Mouse (Mus musculus): Measurements from ENCODE around the gene Fam186b. TPM values are rescaled to one million over a fixed set of nuclear protein-coding genes. Genes with fewer than 3 reads are reported as not detected.

Fam186b gene
- polyA plus RNA-seq, 1 experiment = not detected

- no peak for TF ChIP-seq GATA1 (IDR thresholded peaks at IDR 0.05; ENCODE audit: low read length)
Observed at GRCm38 (mm10) chr15:99328011-99328410, 32.3 kb upstream of the Fam186b start.

- TF ChIP-seq GATA1 (IDR thresholded peaks at IDR 0.05; ENCODE audit: low read length) = no peak
Observed at GRCm38 (mm10) chr15:99326959-99327358, 31.3 kb upstream of the Fam186b start.

- no peak for TF ChIP-seq GATA1 (IDR thresholded peaks at IDR 0.05; ENCODE audit: low read length)
Observed at GRCm38 (mm10) chr15:99326407-99326806, 30.7 kb upstream of the Fam186b start.

GRCm38 (mm10) chr15:99325598-99325997, 29.9 kb upstream of the Fam186b start:
- TF ChIP-seq GATA1 (IDR thresholded peaks at IDR 0.05; ENCODE audit: low read length) = no peak

GRCm38 (mm10) chr15:99324151-99324550, 28.5 kb upstream of the Fam186b start:
- TF ChIP-seq GATA1 (IDR thresholded peaks at IDR 0.05; ENCODE audit: low read length) = no peak

GRCm38 (mm10) chr15:99320978-99321377, 25.3 kb upstream of the Fam186b start:
- no peak for TF ChIP-seq GATA1 (IDR thresholded peaks at IDR 0.05; ENCODE audit: low read length)

- no peak for TF ChIP-seq GATA1 (IDR thresholded peaks at IDR 0.05; ENCODE audit: low read length)
Observed at GRCm38 (mm10) chr15:99320168-99320674, 24.5 kb upstream of the Fam186b start.

GRCm38 (mm10) chr15:99319411-99319871, 23.8 kb upstream of the Fam186b start:
- TF ChIP-seq GATA1 (IDR thresholded peaks at IDR 0.05; ENCODE audit: low read length) = no peak

GRCm38 (mm10) chr15:99318861-99319410, 23.2 kb upstream of the Fam186b start:
- TF ChIP-seq GATA1 (IDR thresholded peaks at IDR 0.05; ENCODE audit: low read length) = no peak

GRCm38 (mm10) chr15:99318071-99318470, 22.4 kb upstream of the Fam186b start:
- TF ChIP-seq GATA1 (IDR thresholded peaks at IDR 0.05; ENCODE audit: low read length) = no peak

- no peak for TF ChIP-seq GATA1 (IDR thresholded peaks at IDR 0.05; ENCODE audit: low read length)
Observed at GRCm38 (mm10) chr15:99317267-99317651, 21.6 kb upstream of the Fam186b start.

GRCm38 (mm10) chr15:99316314-99317266, 20.9 kb upstream of the Fam186b start:
- no peak for TF ChIP-seq GATA1 (IDR thresholded peaks at IDR 0.05; ENCODE audit: low read length)

GRCm38 (mm10) chr15:99314891-99315290, 19.2 kb upstream of the Fam186b start:
- no peak for TF ChIP-seq GATA1 (IDR thresholded peaks at IDR 0.05; ENCODE audit: low read length)

GRCm38 (mm10) chr15:99310617-99311016, 14.9 kb upstream of the Fam186b start:
- TF ChIP-seq GATA1 (IDR thresholded peaks at IDR 0.05; ENCODE audit: low read length) = no peak

- no peak for TF ChIP-seq GATA1 (IDR thresholded peaks at IDR 0.05; ENCODE audit: low read length)
Observed at GRCm38 (mm10) chr15:99309549-99309948, 13.9 kb upstream of the Fam186b start.

- no peak for TF ChIP-seq GATA1 (IDR thresholded peaks at IDR 0.05; ENCODE audit: low read length)
Observed at GRCm38 (mm10) chr15:99307476-99307875, 11.8 kb upstream of the Fam186b start.
